Mouse (Mus musculus) kidney, embryonic 14.5 days (tissue): ENCODE results near the gene Sytl2. TPM values are rescaled to one million over a fixed set of nuclear protein-coding genes. Genes with fewer than 3 reads are reported as not detected.

Experiments
- polyA plus RNA-seq: library from polyadenylated mRNA; unstranded; fragments of >200 nt; fragmentation: Nextera tagmentation; extraction: Ambion mirVana; gene quantifications from 2 replicates; pipeline ENCODE4 v1.2.1, GENCODE M21; 2014

Gene Sytl2
- polyA plus RNA-seq, 1 experiment from 2014 or later = 9.2 TPM

Other genes with a start within 250 kb of the Sytl2 start
- gene Picalm, start 172.0 kb upstream of the Sytl2 start, polyA plus RNA-seq = 47.9 and 52.1 TPM in 2 replicates
- gene Ccdc83, start 36.5 kb upstream of the Sytl2 start, polyA plus RNA-seq = not detected in 2 replicates
- 1.8 and 2.4 TPM in 2 replicates for gene Ccdc89, start 124.3 kb downstream of the Sytl2 start, polyA plus RNA-seq
- 54.2 and 55.3 TPM in 2 replicates for gene Crebzf, start 140.5 kb downstream of the Sytl2 start, polyA plus RNA-seq
- 113 and 132 TPM in 2 replicates for gene Tmem126a, start 155.0 kb downstream of the Sytl2 start, polyA plus RNA-seq
- 33.1 and 33.5 TPM in 2 replicates for gene Tmem126b, start 173.7 kb downstream of the Sytl2 start, polyA plus RNA-seq
- gene Dlg2, start 174.4 kb downstream of the Sytl2 start, polyA plus RNA-seq = 0.97 and 1.0 TPM in 2 replicates